Mouse (Mus musculus): ENCODE measurements at regions not wholly inside any gene's neighbourhood (a gene's known extent, or its start where the extent isn't known, plus 50 kb on each side); places are given as distances from the start of the nearest gene placed in this dataset.

- TF ChIP-seq POLR2A (IDR thresholded peaks at IDR 0.05; ENCODE audit: control insufficient read depth in 1 of 2, insufficient read depth in 1 of 2, low read depth in 1 of 2, low read length in 2 of 2, poor library complexity in 1 of 2) (no peak), MYC (IDR thresholded peaks at IDR 0.05; ENCODE audit: low read depth, low read length) (no peak), HCFC1 (IDR thresholded peaks at IDR 0.05; ENCODE audit: low read depth, low read length) (no peak), ZNF384 (IDR thresholded peaks at IDR 0.05; ENCODE audit: low read depth, low read length) (no peak), EP300 (IDR thresholded peaks at IDR 0.05; ENCODE audit: low read depth in 1 of 2, low read length in 2 of 2) (no peak), SIN3A (IDR thresholded peaks at IDR 0.05; ENCODE audit: low read length) (no peak), NELFE (IDR thresholded peaks at IDR 0.05; ENCODE audit: low read depth, low read length) (no peak), ELF1 (IDR thresholded peaks at IDR 0.05; ENCODE audit: low read depth, low read length) (no peak), RAD21 (IDR thresholded peaks at IDR 0.05; ENCODE audit: low read depth, low read length) (no peak), CTCF (IDR thresholded peaks at IDR 0.05 in 2 of 3, conservative IDR thresholded peaks at IDR 0.05 in 1 of 3; ENCODE audit: control insufficient read depth in 1 of 3, insufficient read depth in 1 of 3, low read depth in 2 of 3, low read length in 3 of 3, poor library complexity in 1 of 3, severe bottlenecking in 1 of 3) (no peak)
Measured at GRCm38 (mm10) chr15:31987291-31987690, 189.8 kb upstream of the Tas2r119 start.
